Mouse (Mus musculus) forebrain, embryonic 10.5 days (tissue): ENCODE results near the gene Rffl. TPM values are rescaled to one million over a fixed set of nuclear protein-coding genes. Genes with fewer than 3 reads are reported as not detected.
"Not testable (repeated sequence)": the region's sequence is repeated elsewhere in the genome, so short reads cannot be mapped to it uniquely, and the experiment has no call there.

Experiments
- DNase-seq: peaks from one replicate; pipeline ENCODE4 v3.0.0-alpha.2; 2017; ENCODE audit warnings: low spot score; ENCODE audit errors: extremely low spot score
- H3K27ac ChIP-seq: fragments of 300-500 bp; sonication (generic); 2 replicates; pipeline ENCODE4 v1.5.1; 2016; ENCODE audit warnings: mild to moderate bottlenecking
- H3K27me3 ChIP-seq: fragments of 300-500 bp; sonication (generic); 2 replicates; pipeline ENCODE4 v1.6.1; 2016; ENCODE audit warnings: mild to moderate bottlenecking; ENCODE audit not compliant: poor library complexity, severe bottlenecking
- H3K36me3 ChIP-seq: fragments of 300-500 bp; sonication (generic); replicated peaks from 2 replicates; pipeline ENCODE4 v1.6.1; 2016; ENCODE audit warnings: mild to moderate bottlenecking, moderate library complexity
- H3K4me1 ChIP-seq: fragments of 300-500 bp; sonication (generic); 2 replicates; pipeline ENCODE4 v1.6.1; 2016
- H3K4me3 ChIP-seq: fragments of 300-500 bp; sonication (generic); 2 replicates; pipeline ENCODE4 v1.5.1; 2016; ENCODE audit warnings: mild to moderate bottlenecking, moderate library complexity
- H3K9me3 ChIP-seq: fragments of 300-500 bp; sonication (generic); 2 replicates; pipeline ENCODE4 v1.6.1; 2016; ENCODE audit warnings: mild to moderate bottlenecking, moderate library complexity
- WGBS: fragments of 180-500 bp; shearing (Covaris S2); methylation state at CpG from one replicate; pipeline ENCODE4 v1.1.7; 2016; 5-methylcytosine and 5-hydroxymethylcytosine counted together
- polyA plus RNA-seq: library from polyadenylated mRNA; unstranded; fragments of >200 nt; fragmentation: Nextera tagmentation; extraction: Ambion mirVana; gene quantifications from 2 replicates; pipeline ENCODE4 v1.2.1, GENCODE M21; 2016

Gene Rffl
- polyA plus RNA-seq, 1 experiment from 2014 or later: 9.5 TPM

- not testable (repeated sequence) for H3K4me3 ChIP-seq, H3K36me3 ChIP-seq, DNase-seq, H3K9me3 ChIP-seq, H3K27ac ChIP-seq
- WGBS: 90% methylated on average over 7 of the region's 7 CpGs
- peaks cover 12% of the 10 kb centered on the region for H3K27me3 ChIP-seq
- H3K4me1 ChIP-seq: peaks cover 57% of the 10 kb centered on the region
These were observed 36.7 kb downstream of the Rffl start for GRCm38 (mm10) chr11:82834359-82834758.

GRCm38 (mm10) chr11:82833929-82834328 is 37.1 kb downstream of the Rffl start:
- Histone ChIP-seq H3K36me3 (no peaks in the 10 kb centered on the region), H3K9me3 (no peaks in the 10 kb centered on the region), H3K27ac (no peak overlapping the region), H3K27me3 (peaks cover 12% of the 10 kb centered on the region), H3K4me1 (peaks cover 59% of the 10 kb centered on the region), H3K4me3 (no peak overlapping the region)
- no peak for DNase-seq
- WGBS: 91% methylated on average over 8 of the region's 8 CpGs

- H3K4me3 ChIP-seq, H3K27ac ChIP-seq, DNase-seq, H3K27me3 ChIP-seq, H3K9me3 ChIP-seq, H3K36me3 ChIP-seq: not testable (repeated sequence)
- 87% methylated on average over 10 of the region's 10 CpGs for WGBS
- H3K4me1 ChIP-seq: peaks cover 43% of the 10 kb centered on the region
These were observed 38.6 kb downstream of the Rffl start for GRCm38 (mm10) chr11:82832402-82832801.

- DNase-seq: no peak
- Histone ChIP-seq H3K4me3 (peak overlapping the region; percentile 20; the same call in 1 of the 2 replicates), H3K27me3 (peaks cover 6% of the 10 kb centered on the region; the same call in 1 of the 2 replicates), H3K9me3 (no peaks in the 10 kb centered on the region), H3K27ac (0 out of 2 replicates have a peak overlapping the region, but pooled peaks have one; percentile 44), H3K36me3 (no peaks in the 10 kb centered on the region), H3K4me1 (peaks cover 33% of the 10 kb centered on the region)
- WGBS: 35% methylated on average over 10 of the region's 10 CpGs
These were observed 39.8 kb downstream of the Rffl start for GRCm38 (mm10) chr11:82831008-82831893.

- Histone ChIP-seq H3K36me3 (no peaks in the 10 kb centered on the region), H3K4me1 (peaks cover 29% of the 10 kb centered on the region), H3K4me3 (no peak overlapping the region), H3K27ac (no peak overlapping the region), H3K9me3 (no peaks in the 10 kb centered on the region), H3K27me3 (no peaks in the 10 kb centered on the region)
- no peak for DNase-seq
These were observed 44.2 kb downstream of the Rffl start for GRCm38 (mm10) chr11:82826818-82827217.

DNA sequence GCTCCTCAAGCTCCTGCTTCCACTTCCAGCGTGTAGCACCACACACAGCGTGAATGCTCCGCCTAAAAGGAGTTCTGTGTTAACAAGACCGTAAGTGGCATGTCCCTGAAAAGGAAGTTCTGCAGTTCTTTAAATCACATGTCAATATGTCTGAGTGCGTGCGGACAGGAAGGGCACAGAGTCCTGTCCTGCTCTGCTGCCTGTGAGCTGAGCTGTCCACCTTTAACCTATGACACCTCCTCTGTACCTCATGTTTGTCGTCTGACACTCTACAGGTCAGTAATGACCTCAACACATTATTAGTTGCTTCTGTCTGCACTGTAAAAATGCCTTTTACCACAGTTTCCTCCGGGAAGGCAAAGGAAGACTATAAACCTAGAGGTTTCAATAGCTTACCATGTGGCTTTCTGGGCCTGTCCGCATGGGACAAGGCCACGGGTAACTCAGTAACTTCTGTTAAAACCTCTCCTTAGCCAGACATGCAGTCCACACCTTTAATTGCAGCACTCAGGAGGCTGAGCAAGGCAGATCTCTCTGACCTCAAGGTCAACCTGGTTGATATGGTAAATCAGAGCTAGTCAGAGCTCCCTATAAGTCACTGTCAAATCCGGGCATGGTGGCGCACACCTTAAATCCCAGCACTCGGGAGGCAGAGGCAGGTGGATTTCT is 50.1 kb downstream of the Rffl start:
- Histone ChIP-seq H3K4me1 (peaks cover 12% of the 10 kb centered on the region), H3K27ac (no peak overlapping the region), H3K36me3 (no peaks in the 10 kb centered on the region), H3K9me3 (no peaks in the 10 kb centered on the region), H3K4me3 (no peak overlapping the region), H3K27me3 (no peaks in the 10 kb centered on the region)
- no peak for DNase-seq
- WGBS: 94% methylated on average over 13 of the region's 13 CpGs

GRCm38 (mm10) chr11:82819350-82819749 is 51.7 kb downstream of the Rffl start:
- Histone ChIP-seq H3K27ac (no peak overlapping the region), H3K27me3 (no peaks in the 10 kb centered on the region), H3K4me1 (peaks cover 17% of the 10 kb centered on the region), H3K4me3 (no peak overlapping the region), H3K9me3 (no peaks in the 10 kb centered on the region), H3K36me3 (no peaks in the 10 kb centered on the region)
- peak; percentile 50 for DNase-seq
- 54% methylated on average over 4 of the region's 4 CpGs for WGBS

- WGBS: 93% methylated on average over 5 of the region's 5 CpGs
- no peak overlapping the region for H3K27ac ChIP-seq
- peaks cover 16% of the 10 kb centered on the region for H3K4me1 ChIP-seq
- H3K36me3 ChIP-seq: peaks cover 16% of the 10 kb centered on the region
- H3K27me3 ChIP-seq: no peaks in the 10 kb centered on the region
- no peak overlapping the region for H3K4me3 ChIP-seq
- H3K9me3 ChIP-seq: no peaks in the 10 kb centered on the region
- DNase-seq: no peak
These were observed 62.5 kb downstream of the Rffl start for GRCm38 (mm10) chr11:82808485-82808884.

DNA sequence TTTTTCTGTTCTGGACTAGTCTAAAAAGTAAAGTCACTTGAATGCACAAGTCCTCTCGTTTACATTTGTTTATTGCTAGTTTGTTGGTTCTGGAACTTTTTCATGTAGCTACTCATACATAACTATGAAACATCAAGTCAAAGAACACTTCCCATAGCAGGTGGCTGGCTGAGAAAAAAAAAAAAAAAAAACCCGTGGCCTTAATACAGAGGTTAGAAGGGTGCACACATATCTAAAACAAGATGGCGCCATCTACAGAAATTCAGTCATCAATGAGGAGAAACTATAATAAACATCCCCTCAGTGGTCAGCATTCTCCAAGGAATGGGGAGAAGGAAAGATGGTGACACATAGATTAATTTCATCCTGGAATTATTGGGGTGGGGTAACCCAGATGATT is 63.6 kb downstream of the Rffl start:
- WGBS: 84% methylated on average over 3 of the region's 3 CpGs
- Histone ChIP-seq H3K4me1 (peaks cover 7% of the 10 kb centered on the region; the same call in 1 of the 2 replicates), H3K4me3 (no peak overlapping the region), H3K27ac (no peak overlapping the region), H3K36me3 (peaks cover 27% of the 10 kb centered on the region), H3K27me3 (no peaks in the 10 kb centered on the region), H3K9me3 (no peaks in the 10 kb centered on the region)
- DNase-seq: no peak

GRCm38 (mm10) chr11:82806656-82807055 is 64.4 kb downstream of the Rffl start:
- peaks cover 34% of the 10 kb centered on the region for H3K36me3 ChIP-seq
- H3K9me3 ChIP-seq: no peaks in the 10 kb centered on the region
- H3K27ac ChIP-seq: no peak overlapping the region
- H3K27me3 ChIP-seq: no peaks in the 10 kb centered on the region
- no peak for DNase-seq
- WGBS: 88% methylated on average over 3 of the region's 3 CpGs
- 0 out of 2 replicates have a peak, but pooled peaks cover 1% of the 10 kb centered on the region for H3K4me1 ChIP-seq
- H3K4me3 ChIP-seq: no peak overlapping the region

DNA sequence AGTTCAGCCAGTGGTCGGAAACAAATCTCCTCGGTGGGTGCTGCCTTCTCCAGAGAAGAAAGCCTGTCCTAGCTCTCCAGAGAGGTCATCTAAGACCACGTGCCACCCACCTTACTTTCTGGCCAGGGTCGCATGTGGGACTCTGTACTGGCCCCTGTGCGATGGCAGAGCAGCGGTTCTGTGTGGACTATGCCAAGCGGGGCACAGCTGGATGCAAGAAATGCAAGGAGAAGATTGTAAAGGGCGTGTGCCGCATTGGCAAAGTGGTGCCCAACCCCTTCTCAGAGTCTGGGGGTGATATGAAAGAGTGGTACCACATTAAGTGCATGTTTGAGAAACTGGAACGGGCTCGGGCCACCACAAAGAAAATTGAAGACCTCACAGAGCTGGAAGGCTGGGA is 87.6 kb downstream of the Rffl start:
- 94% methylated on average over 11 of the region's 11 CpGs for WGBS
- no peak for DNase-seq
- H3K27me3 ChIP-seq: no peaks in the 10 kb centered on the region
- peaks cover 33% of the 10 kb centered on the region for H3K4me1 ChIP-seq
- no peaks in the 10 kb centered on the region for H3K9me3 ChIP-seq
- no peak overlapping the region for H3K27ac ChIP-seq
- no peak overlapping the region for H3K4me3 ChIP-seq
- H3K36me3 ChIP-seq: peaks cover 55% of the 10 kb centered on the region

DNA sequence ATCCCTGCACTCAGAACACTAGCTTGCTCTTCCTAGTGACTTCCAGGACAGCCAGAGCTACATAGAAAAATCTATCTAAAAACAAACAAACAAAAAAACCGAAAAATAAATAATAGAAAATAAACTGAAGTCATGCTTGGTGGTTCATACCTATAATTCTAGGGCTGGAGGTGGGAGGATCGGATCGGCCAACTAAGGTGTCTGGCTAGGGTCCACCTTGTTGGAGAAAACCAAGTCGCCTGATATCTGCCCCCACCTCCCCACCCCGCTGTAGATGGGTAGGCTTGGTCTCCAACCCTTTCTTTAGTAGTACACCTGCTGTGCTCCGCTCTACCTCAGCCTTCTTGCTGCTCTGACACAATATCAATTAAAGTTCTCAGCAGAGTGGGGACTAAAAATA is 88.8 kb downstream of the Rffl start:
- H3K4me3 ChIP-seq: peak overlapping the region; percentile 96
- H3K9me3 ChIP-seq: no peaks in the 10 kb centered on the region
- 54% methylated on average over 6 of the region's 6 CpGs for WGBS
- H3K27ac ChIP-seq: peak overlapping the region; percentile 99
- peaks cover 42% of the 10 kb centered on the region for H3K36me3 ChIP-seq
- peaks cover 33% of the 10 kb centered on the region for H3K4me1 ChIP-seq
- DNase-seq: no peak
- H3K27me3 ChIP-seq: no peaks in the 10 kb centered on the region
